Mouse (Mus musculus): ENCODE data around the gene Sept12. TPM values are rescaled to one million over a fixed set of nuclear protein-coding genes. Genes with fewer than 3 reads are reported as not detected.

Gene Sept12
- total and polyA plus RNA-seq, 3 experiments, result 0.20 TPM; not detected in 2

DNA sequence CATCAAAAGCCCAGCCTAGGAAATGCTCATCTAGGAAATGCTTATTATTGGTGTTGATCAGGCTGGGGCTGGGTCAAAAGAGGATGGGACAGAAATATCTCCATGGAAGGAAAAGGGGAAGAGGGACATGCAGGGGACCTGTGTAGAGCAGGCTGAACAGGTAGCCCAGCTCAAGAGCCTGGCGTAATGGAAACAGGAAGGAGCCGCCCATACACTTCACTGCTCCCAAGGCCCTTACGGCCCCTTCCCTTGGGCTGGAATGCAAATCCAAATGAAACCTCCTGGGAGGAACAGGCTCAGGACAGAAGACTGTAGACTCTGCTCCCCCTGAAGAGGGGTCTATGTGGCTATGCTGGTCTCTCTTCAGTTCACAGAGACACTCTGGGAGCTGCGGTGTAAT lies 16.9 kb upstream of the Sept12 start:
- no peaks in the 10 kb centered on the region for H3K27me3 ChIP-seq (ENCODE audit: control insufficient read depth, insufficient read depth, low read length)
- intact Hi-C loops (cut with DNase I), result loop anchor here (5.0 kb wide), 1 partner anchor 47 kb away; no protein-coding TSS in a partner anchor

DNA sequence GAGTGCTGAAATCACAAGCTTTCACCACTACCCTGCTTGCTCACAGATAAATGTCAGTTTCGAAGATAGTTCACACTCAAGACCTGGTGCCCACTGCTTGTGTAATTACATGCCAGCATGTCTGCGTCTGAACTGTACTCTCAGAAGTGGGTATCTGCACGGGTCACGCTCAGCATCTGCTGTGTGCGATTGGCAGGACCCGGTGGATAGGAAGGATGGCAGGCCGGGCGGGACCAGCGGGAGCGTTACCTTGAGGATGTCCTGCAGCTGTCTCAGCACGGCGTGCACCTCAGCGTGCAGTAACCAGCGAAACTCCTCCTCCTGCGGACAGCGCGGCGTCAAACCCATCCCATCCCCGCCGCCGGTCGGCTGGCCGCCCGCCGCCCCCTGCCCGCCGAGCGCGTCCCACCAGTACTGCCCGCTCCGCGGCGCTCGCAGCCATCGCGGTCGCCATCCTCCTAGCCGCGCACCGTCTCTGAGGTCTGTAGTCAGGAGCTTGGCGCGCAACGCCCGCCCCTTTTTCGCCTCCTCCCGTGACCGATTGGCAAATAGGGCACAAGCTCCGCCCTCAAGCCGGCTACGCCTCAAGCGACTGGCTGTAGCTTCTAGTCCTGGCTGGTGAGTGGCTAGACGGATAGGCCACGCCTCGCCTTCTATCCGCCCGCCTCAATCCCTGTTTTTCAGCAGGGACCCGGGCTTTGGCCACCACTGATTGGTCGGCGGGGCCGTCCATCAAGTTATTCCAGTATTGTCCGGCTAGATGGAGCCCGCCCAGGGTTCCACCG lies 15.6 kb upstream of the Sept12 start, which contains the start of gene Rogdi:
TSS of gene Rogdi (minus strand) at position 500 of the 785 bp plus-strand sequence.
- Histone ChIP-seq H3K27ac (peak within 1 kb of the TSS; percentile 54), H3K79me2 (replicated peaks; ENCODE audit: control insufficient read depth, insufficient read depth, low read length) (no peaks in the 10 kb centered on the region), H3K36me3 (ENCODE audit: control insufficient read depth, insufficient read depth, low read length) (no peaks in the 10 kb centered on the region), H3K27me3 (ENCODE audit: control insufficient read depth, insufficient read depth, low read length) (no peaks in the 10 kb centered on the region), H3K4me1 (ENCODE audit: control insufficient read depth, insufficient read depth, low read length) (no peaks in the 10 kb centered on the region; the same call in none of the 2 replicates), H3K4me3 (peak within 1 kb of the TSS; percentile 85), H3K9ac (ENCODE audit: low read depth, low read length) (peak within 1 kb of the TSS; percentile 85)
- DNase-seq, result peak; percentile 96 to 99
- intact Hi-C loops (cut with DNase I), result loop anchor here (5.0 kb wide), 1 partner anchor 46 kb away; no protein-coding TSS in a partner anchor
- TF ChIP-seq POLR2A (IDR thresholded peaks at IDR 0.05; ENCODE audit: insufficient read depth, low read depth, low read length) (peak; percentile 82), EP300 (IDR thresholded peaks at IDR 0.05; ENCODE audit: insufficient read depth, low read depth, low read length) (no peak), CTCF (IDR thresholded peaks at IDR 0.05) (peak; percentile 40)
- under 1% methylated on average over 63 of the region's 63 CpGs for WGBS

More for the DNA sequence above, 16.9 kb upstream of the Sept12 start:
- no peaks in the 10 kb centered on the region for H3K36me3 ChIP-seq (ENCODE audit: control insufficient read depth, insufficient read depth, low read length)
- 78% methylated on average over 4 of the region's 4 CpGs for WGBS
- no peak for DNase-seq
- H3K79me2 ChIP-seq (replicated peaks; ENCODE audit: control insufficient read depth, insufficient read depth, low read length), result no peaks in the 10 kb centered on the region
- no peak overlapping the region for H3K27ac ChIP-seq
- no peak overlapping the region for H3K9ac ChIP-seq (ENCODE audit: low read depth, low read length)
- H3K4me1 ChIP-seq (ENCODE audit: control insufficient read depth, insufficient read depth, low read length), result no peaks in the 10 kb centered on the region; the same call in none of the 2 replicates
- no peak for TF ChIP-seq CTCF (IDR thresholded peaks at IDR 0.05)
- no peak overlapping the region for H3K4me3 ChIP-seq

- peak overlapping the region; percentile 85; the same call in 1 of the 2 replicates for H3K4me3 ChIP-seq
- peak overlapping the region; percentile 85 for H3K9ac ChIP-seq (ENCODE audit: low read depth, low read length)
- H3K27me3 ChIP-seq (ENCODE audit: control insufficient read depth, insufficient read depth, low read length), result no peaks in the 10 kb centered on the region
- no peaks in the 10 kb centered on the region for H3K79me2 ChIP-seq (replicated peaks; ENCODE audit: control insufficient read depth, insufficient read depth, low read length)
- WGBS, result 54% methylated on average over 13 of the region's 13 CpGs
- no peak for DNase-seq
- H3K36me3 ChIP-seq (ENCODE audit: control insufficient read depth, insufficient read depth, low read length), result no peaks in the 10 kb centered on the region
- TF ChIP-seq EP300 (IDR thresholded peaks at IDR 0.05; ENCODE audit: insufficient read depth, low read depth, low read length), result no peak
- no peak for TF ChIP-seq POLR2A (IDR thresholded peaks at IDR 0.05; ENCODE audit: insufficient read depth, low read depth, low read length)
- TF ChIP-seq CTCF (IDR thresholded peaks at IDR 0.05), result no peak
- no peaks in the 10 kb centered on the region; the same call in none of the 2 replicates for H3K4me1 ChIP-seq (ENCODE audit: control insufficient read depth, insufficient read depth, low read length)
- intact Hi-C loops (cut with DNase I), result loop anchor here (5.0 kb wide), 1 partner anchor 45 kb away; no protein-coding TSS in a partner anchor
- H3K27ac ChIP-seq, result peak overlapping the region; percentile 54
Observed at GRCm38 (mm10) chr16:5012036-5013005, 14.7 kb upstream of the Sept12 start.

DNA sequence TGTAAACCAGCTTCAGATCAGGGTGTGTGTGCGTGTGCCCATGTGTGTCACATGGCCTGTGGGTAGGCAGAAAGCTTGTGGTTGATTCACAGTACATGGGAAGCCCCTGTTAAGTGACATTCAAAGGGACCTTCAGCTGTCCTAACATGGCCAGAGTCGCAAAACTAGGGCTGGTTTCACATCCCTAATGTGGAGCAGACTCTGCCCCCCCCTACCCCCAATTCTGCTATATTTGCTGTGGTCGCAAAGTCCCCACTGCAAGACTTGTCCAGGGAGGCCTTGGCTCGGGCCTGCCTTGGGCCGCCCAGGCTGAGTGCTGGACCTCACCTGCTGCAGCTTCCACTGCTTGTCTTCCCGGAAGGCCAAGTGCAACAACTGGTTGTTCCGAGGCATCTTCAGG lies 13.6 kb upstream of the Sept12 start:
- Histone ChIP-seq H3K79me2 (replicated peaks; ENCODE audit: control insufficient read depth, insufficient read depth, low read length) (no peaks in the 10 kb centered on the region), H3K27me3 (ENCODE audit: control insufficient read depth, insufficient read depth, low read length) (no peaks in the 10 kb centered on the region), H3K4me3 (no peak overlapping the region), H3K4me1 (ENCODE audit: control insufficient read depth, insufficient read depth, low read length) (no peaks in the 10 kb centered on the region; the same call in none of the 2 replicates), H3K9ac (ENCODE audit: low read depth, low read length) (no peak overlapping the region), H3K36me3 (ENCODE audit: control insufficient read depth, insufficient read depth, low read length) (no peaks in the 10 kb centered on the region), H3K27ac (no peak overlapping the region)
- DNase-seq, result peak in 1 of 2 experiments; percentile 9
- WGBS, result 91% methylated on average over 7 of the region's 7 CpGs
- intact Hi-C loops (cut with DNase I), result loop anchor here (5.0 kb wide), 1 partner anchor 44 kb away; no protein-coding TSS in a partner anchor
- no peak for TF ChIP-seq EP300 (IDR thresholded peaks at IDR 0.05; ENCODE audit: insufficient read depth, low read depth, low read length)
- TF ChIP-seq POLR2A (IDR thresholded peaks at IDR 0.05; ENCODE audit: insufficient read depth, low read depth, low read length), result no peak
- TF ChIP-seq CTCF (IDR thresholded peaks at IDR 0.05), result no peak

- H3K79me2 ChIP-seq (replicated peaks; ENCODE audit: control insufficient read depth, insufficient read depth, low read length), result no peaks in the 10 kb centered on the region
- no peaks in the 10 kb centered on the region; the same call in none of the 2 replicates for H3K4me1 ChIP-seq (ENCODE audit: control insufficient read depth, insufficient read depth, low read length)
- peak in 1 of 2 experiments; percentile 31 for DNase-seq
- H3K36me3 ChIP-seq (ENCODE audit: control insufficient read depth, insufficient read depth, low read length), result no peaks in the 10 kb centered on the region
- TF ChIP-seq EP300 (IDR thresholded peaks at IDR 0.05; ENCODE audit: insufficient read depth, low read depth, low read length) (no peak), CTCF (IDR thresholded peaks at IDR 0.05) (no peak), POLR2A (IDR thresholded peaks at IDR 0.05; ENCODE audit: insufficient read depth, low read depth, low read length) (no peak)
- WGBS, result 82% methylated on average over 10 of the region's 10 CpGs
- no peak overlapping the region for H3K27ac ChIP-seq
- intact Hi-C loops (cut with DNase I), result loop anchor here (5.0 kb wide), 1 partner anchor 43 kb away; no protein-coding TSS in a partner anchor
- no peak overlapping the region for H3K9ac ChIP-seq (ENCODE audit: low read depth, low read length)
- no peak overlapping the region for H3K4me3 ChIP-seq
- H3K27me3 ChIP-seq (ENCODE audit: control insufficient read depth, insufficient read depth, low read length), result no peaks in the 10 kb centered on the region
Observed at GRCm38 (mm10) chr16:5010371-5010935, 12.8 kb upstream of the Sept12 start.

Measured in heart, adult 2 months (tissue).